Mouse (Mus musculus) WW6 (cell line): ENCODE results near the gene Nr6a1.

ENCODE experiments used
- DNase-seq: peaks from one replicate; pipeline ENCODE4 v3.0.0-alpha.2; 2013; ENCODE audit warnings: low read depth, low spot score

The Nr6a1 gene

DNA sequence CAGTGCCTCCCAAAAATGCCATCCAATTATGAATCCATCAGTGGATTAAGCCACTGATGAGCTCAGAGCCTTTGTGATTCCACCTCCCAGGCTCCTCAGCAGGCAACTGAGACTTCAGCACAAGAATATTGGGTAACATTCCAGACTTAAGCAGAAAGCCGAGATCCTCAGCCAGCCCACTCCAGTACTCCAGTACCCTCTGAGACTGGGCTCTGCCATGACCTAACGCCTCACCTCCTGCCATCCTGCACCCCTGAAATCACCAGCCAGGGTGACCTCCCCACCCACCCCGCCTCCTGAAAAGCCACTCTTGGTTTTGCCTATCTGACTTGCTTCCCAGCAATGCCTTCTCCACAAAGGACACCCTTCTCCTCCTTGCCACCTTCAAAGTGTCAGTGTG, 9.9 kb upstream of the Nr6a1 start:
- DNase-seq: no peak

DNA sequence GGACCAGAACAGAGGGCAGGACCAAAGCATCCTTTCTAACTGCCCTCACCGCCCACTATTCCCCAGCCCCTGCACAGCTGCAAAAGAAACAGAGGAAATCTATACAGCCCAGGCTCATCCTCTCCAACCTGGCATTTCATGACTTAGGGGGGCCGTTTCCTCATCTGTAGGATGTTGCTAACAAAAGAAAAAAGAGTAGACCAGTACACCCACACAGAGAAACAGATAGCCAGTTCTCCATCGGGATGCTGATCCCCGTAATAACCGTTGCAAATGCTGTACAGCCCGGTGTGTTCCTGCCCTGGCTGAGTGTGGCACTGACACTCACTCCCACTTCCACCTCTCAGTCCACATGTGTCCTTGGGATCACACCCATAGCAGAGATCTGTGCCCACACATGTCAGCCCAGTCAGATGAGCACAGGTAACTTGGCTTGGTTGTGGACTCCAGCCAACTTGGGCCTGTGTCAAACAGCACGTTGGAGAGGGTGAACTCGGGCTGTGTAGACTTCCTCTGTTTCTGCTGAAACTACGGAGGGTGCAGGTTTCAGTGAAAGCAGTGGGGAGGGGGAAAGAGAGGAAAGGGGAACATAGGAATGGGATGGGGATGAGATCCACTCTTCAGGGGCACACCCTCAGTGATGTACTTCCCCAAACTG, 9.4 kb upstream of the Nr6a1 start:
- DNase-seq: no peak

DNA sequence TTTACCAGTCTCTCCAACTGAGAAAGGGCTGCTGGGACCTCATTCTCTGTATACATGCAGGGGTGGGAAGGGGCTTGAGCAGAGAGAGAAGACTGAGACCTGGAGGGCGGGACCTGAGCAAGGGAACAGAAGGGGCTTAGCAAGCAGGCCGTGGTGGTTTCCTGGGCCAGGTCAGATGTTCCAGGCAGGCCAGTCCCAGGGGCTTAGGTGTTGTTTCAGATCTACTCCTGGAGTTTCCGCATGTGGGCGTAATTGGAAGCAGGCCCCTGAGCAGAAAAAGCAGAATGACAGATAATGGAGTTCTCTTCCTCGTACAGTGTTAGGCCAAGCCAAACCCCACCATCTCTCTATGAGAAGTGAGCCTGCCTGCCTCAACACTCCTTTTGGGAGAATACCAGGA, 7.4 kb upstream of the Nr6a1 start:
- DNase-seq: no peak

DNA sequence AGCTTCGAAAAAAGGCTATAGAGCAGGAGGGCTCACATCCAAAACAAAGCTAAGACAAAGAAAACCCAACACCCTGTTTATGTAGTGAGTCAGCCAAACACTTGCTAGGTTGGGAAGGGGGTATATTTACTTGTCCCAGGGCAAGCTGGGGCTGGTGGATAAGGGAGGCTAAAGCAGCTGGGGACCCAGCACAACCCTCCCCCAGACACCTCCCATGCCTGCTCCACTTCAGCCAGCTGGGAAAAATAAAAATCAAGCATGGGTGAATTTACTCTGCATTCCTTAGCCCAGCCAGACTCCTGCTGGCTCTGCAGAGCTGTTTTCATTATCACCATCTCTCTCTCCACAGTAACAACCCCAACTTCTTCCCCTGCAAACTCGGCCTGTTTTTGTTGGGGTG, 6.4 kb upstream of the Nr6a1 start:
- DNase-seq: no peak

DNA sequence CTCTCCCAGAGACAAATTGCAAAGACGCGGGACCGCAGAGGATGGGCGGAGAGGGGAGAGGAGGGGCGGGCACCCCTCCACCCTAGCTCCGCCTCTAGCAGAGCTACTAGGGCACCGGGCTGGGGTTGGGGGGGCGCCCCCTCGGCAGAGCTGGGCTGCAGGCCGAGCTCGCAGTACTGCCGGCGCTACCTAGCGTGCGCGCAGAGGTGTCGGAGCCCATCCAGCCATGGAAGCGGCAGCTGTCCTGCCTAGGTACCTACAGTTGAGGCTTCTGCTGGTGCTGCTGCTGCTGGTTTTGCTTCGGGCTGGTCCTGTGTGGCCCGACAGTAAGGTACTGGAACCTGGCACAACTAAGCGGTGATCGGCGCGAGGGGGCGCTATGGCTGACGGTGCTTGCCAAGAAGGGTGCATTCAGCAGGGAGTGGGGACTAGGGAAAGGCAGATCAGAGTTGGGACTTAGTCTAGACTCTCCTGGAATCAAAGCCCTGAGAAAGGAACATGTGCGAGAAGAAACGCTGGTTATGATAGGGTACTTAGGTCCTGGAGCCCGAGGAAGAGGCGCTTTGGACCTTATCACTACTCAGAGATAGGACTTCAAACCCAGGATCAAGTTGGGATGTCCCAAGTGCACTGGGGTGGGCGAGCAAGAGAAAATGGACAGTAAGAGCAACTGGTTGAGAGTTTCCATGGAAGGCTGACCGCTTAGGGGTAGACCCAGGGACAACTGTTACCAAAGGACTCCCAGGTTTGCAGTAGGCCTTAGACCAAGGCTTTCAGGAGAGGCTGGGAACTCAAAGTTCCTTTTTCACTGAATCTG, 4.6 kb upstream of the Nr6a1 start, which contains the start of gene Olfml2a:
Gene Olfml2a, plus strand, starts transcription at position 128 of the 817 bp plus-strand sequence.
- DNase-seq: no peak

DNA sequence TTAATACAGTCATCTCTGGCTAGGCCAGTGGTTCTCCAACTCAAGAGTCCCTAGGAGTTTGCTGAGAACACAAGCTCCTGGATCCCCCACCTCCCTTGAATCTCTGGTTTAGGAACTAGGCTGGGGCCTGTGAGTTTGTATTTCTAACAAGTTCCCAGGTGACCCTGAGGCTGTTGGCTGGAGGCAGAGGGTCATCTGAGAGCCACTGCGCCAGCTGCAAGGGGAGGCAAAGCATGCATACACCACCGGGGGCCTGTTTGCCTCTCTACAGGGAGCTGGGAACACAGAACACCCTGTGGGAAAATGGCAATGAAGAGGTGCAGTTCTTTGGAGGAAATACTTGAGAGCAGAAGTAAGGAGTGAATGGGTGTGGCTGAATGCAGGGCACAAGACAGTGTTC, 2.8 kb upstream of the Nr6a1 start:
- DNase-seq: no peak

DNA sequence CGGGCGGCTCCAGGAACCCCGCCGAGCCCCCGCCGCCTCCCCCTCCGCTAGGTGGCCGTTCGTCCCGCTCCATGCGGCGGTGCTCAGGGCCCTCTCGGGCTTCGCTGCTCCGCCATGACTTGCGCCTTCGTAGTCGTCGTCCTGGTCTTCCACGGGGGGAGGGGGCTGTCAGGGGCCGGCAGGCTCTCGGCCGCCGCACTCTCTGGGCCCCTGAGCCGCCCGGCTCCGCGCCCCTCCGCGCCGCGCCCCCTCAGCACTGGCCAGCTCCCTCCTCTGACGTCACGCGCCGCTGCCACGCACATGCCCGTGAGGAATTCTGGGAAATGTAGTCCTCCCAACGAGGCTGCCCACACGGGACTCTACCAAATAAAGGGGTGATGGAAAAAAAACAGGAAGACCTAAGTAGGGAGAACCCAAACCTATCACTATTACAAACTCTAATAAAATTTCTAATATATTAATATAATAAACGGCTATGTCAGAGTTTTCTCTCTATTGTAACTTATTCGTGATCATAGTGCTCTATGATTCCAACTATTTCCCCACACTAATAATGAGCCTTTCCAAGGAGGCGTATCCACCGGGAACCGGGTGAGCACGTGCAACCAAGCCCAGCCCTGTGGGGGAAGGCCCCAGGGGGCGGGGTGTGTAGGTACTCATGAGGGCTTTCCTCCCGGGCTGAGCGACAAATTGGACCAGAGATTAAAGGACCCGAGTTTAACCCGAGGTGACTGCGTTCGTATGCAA, 1.2 kb downstream of the Nr6a1 start:
- peak; percentile 89 for DNase-seq

DNA sequence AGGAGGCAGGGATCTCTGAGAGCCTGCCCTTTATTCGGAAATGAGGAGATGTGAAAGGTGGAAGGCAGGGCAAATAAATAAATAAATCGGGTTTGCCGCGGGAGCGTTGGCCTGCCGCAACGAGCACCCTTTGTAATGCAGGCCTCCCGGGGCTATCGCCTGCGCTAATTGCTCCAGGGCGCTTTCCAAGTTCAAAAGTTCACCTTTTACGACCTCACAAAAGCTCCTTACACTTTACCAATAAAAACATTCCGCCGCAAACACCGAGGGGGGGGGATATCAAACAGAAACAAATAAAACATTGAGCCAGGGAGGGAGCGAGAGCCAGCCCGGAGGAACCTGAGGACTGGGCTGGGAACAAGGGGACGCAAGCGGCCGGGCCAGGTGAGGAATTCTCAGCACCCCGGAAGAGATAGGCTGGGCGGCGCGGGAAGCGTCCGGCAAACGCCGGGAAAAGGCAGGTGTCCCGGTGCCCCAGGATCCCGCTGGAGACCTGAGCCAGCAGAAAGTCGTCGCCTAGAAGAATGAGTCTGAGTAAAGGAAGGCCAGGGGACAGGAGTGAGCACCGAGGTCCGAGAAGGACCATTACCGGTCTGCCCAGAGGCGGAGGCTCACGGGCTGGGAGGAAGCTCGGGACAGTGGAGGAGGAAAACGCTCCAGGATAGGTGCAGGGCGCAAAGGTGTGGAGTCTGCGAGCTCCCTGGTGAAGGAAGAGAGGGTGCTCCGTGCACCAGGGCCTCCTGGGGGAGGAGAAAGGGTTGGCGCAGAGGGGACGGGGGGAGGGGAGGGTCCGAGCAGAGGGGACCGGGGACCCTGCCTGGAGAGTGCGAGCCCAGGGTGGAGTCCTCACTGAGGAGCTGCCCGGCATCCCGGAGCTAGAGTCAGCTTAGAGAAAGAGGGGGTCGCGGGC, 2.1 kb downstream of the Nr6a1 start:
- no peak for DNase-seq

DNA sequence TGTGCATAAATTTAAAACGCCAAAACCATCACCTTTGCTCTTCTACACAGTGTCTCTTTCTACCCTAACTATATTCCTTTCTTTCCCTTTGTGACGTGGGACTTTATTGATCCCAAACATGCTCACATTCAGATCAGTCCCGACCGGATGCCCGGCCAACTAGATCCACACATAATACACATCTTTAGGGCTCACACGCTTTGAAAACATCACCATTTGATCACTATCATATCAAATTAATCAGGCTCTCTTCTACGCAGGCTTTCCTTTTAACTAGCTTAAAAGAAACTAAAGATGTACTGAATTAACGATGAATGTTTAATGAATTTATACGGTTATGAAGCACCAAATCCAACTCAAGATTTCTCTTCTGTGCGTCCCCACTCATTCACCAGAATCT, 2.9 kb downstream of the Nr6a1 start:
- no peak for DNase-seq

DNA sequence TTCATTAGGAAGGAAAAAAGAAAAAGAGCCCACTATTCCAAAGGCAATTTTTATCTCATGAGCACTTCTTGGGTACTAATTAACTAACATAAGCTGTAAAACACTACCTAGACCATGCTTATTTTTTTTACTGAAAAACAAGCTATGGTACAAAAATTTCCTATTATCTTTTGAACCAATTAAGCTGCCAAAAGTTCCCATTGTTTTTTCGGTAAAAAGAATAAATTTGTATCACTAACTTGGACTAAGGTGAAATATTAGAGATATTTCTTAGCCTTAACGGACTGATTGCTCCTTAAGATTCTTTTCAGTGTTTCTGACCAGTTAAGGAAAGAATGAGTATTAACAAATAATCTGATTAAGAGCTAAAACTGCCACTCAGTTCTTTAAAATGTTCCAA, 3.6 kb downstream of the Nr6a1 start:
- no peak for DNase-seq

DNA sequence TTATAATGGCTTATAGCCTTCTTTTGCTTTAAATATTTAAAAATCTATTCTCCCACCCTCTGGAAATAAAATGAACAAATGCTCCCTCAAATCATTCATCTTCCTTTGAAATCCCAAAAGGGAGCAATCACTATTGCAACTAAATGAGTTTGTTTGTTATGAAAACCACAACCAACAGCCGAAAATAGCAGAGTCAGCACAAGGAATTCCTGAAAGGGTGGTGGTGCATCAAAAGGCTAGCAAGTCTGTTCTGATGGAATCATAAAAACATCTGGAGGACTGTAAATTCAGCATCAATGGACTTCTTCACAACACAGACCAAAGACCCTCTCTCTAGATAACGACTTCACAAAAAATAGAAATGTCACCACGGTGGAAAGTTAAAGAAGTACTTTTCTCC, 4.0 kb downstream of the Nr6a1 start:
- DNase-seq: no peak

DNA sequence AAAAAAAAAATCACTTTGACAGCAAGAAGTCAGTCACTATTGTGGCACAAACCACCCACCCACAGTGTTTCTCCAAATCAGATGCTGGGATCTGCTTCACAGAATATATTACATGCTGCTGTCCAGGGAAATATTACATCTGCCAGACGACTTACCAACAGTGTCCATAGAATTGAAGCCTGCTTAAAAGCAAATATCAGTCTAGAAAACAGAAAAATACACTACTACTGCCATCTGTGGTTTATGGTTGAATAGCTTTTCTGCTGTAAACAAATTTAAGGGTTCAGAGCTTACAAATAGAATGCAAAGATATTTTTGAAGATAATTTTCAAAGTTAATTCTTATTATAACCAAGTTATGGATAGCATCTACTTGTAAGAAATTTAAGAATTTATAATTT, 6.1 kb downstream of the Nr6a1 start:
- no peak for DNase-seq

DNA sequence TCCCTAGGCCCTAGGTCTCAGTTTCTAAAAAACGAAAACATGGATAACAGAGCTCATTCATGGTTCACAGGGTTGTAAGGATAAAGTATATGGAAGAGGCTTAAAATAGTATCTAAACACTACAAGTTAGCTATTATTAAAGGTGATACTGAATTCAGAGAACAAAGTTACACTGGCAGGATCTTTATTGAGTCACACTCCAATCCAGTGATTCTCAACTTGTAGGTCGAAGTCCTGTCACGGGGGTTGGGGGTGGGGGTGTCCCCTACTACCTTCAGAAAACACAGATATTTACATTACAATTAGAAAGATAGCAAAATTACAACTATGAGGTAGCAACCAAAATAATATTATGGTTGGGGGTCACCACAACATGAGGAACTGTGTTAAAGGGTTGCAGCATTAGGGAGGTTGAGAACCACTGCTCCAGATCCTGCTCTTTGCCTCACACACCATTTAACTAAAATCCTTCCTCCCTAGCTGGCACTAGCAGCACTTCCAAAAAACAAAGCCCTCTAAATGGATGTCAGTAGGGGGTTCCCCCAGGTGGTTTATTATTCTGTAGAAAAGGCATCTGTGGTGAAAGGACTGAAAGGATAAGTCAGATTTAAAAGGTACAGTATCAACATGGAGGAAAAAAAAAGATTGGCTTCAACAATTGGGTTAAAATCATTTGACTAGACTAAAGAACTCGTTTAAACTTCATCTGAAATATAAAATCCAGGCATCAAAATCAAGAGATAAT, 10.4 kb downstream of the Nr6a1 start:
- DNase-seq: no peak

DNA sequence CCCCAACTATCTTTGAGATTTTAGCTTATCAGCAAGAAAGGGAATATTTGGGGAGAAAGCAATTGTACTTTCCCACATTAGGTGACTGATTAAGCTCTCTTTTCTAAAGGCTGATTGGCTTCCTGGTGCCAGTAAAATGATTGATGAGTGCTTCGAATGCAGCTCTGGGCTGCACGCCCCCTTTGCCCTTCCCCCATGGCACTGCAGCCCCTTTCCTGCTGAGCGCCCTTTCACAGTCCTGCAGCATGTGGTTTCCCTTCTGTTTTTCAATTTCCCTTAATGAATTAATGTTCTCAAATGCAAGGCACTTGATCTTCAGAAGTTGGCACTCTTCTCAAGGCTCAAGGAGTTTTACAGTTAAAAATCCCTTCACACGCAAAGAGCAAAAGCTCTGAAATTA, 12.5 kb downstream of the Nr6a1 start:
- no peak for DNase-seq

DNA sequence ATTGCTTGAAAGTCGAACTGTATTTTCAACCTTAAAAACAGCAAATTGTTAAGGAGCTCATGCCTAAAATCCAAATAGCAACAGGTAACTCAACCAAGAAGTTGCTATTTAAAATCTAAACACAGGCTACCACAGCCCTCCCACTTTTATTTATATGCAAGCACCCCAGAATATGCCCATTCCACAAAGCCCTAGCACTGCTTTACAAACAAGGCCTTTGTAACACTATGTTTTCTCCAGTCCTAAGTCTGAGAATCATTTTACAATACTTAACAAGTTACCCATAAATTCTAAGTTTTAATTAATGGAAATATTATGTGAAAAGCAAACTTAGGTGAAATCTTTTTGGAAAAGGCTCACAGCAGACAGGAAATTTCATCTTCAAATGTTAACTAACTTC, 13.0 kb downstream of the Nr6a1 start:
- DNase-seq: no peak

DNA sequence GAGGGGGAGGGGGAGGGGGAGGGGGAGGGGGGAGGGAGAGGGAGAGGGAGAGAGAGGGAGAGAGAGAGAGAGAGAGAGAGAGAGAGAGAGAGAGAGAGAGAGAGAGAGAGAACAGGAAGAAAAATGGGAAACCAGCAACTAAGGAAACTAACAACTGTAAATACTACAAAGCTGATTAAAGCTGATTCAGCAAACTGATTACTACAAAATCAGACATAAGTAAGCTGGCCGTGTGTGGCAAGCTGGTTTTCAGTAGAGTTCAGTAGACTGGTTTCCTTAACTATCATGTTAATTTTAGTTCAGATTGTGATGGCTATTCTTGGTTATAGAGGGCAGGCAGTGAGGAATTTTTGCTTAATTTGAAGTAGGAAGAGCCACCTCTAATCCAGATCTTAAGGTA, 18.9 kb downstream of the Nr6a1 start:
- DNase-seq: no peak

DNA sequence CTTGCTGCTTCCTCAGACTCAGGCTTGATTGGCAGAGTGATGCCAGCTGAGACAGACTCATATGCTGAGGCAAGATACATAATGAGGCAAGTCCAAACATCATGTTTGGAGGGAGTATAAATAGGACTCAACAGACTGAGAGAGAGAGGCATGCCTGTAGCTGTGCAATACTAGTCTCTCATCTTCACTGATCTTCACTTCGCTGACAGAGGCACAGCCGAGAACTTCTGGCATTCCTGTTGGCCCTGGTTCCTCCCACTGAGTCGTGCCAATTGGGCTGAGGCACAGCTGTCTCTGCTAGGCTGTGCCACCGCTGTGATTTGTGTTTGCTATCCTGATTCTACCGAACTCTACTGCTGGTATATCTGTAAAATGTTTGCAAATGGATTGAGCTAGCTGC, 21.4 kb downstream of the Nr6a1 start:
- DNase-seq: no peak

DNA sequence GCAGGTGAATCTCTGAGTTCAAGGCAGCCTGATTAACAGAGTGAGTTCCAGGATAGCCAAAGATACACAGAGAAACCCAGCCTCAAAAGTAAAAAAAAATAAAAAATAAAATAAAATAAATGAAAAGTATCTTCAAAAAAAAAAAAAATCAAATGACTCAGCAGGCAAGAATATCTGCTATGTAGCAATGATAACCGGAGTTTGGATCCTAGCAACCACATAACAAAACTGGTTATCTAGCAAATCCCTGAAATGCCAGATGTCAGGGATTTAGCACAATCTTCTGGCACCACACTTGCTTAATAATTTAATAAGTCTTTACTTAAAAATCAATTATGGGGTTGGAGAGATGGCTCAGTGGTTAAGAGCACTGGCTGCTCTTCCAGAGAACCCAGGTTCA, 23.2 kb downstream of the Nr6a1 start:
- no peak for DNase-seq

DNA sequence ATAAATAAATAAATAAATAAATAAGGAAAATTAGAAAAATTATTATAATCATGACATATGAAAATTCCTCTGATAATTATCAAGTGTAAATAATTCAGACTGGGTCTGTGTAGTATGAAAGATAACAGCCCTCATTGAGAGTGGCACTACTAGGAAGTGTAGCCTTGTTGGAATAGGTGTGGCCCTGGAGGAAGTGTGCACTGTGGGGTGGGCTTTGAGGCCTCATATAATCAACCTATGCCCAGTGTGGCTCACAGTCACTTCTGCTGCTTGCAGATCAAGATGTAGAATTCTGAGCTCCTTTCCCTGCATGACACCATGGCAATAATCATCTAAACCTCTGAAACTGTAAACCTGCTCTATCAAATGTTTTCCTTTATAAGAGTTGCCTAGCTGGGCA, 24.6 kb downstream of the Nr6a1 start:
- no peak for DNase-seq

DNA sequence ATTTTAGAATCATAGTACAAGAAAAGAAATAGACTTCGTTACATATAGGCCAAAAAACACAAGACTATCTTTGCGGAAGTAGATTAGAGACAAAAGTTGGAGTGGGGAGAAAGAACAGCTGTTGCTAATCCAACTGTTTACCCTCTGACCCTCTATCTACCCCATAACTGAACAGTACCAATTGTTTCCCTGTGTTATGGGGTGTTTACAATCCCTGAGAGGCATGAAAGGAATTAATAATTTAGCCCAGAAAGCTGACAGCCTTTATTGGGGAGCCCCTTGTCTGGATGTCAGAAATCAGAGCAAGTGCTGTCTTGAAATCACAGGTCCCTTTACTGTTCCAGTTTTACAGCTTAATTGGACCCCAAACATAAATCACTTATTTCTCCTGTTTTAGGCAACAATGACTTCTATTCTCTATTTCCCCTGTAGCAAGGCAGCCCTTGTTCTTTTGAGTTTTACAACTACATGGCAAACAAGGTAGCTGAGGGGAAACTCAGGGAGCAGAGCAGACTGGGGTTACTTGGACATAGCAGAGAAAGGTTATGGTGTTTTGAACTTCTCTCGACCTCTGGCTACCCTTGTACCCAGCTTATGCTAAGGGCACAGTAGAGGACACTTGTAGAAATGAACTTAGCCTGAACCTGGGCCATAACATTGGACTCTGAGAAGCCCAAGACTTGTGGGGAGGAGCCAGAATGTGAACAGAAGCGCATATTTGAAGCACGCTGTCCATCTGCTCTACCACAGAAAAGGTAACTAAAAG, 46.4 kb downstream of the Nr6a1 start:
- no peak for DNase-seq
